Mouse (Mus musculus) bone marrow, adult 2 months (tissue): Measurements from ENCODE around the gene Wdr24. TPM values are rescaled to one million over a fixed set of nuclear protein-coding genes. Genes with fewer than 3 reads are reported as not detected.

Experiments
- H3K27ac ChIP-seq: fragments of 200-500 bp; 2 replicates; pipeline ENCODE4 v1.5.1; 2012; ENCODE audit warnings: low read depth, mild to moderate bottlenecking, control low read depth, inconsistent platforms, low read length; ENCODE audit not compliant: control insufficient read depth, poor library complexity, insufficient read depth
- H3K4me1 ChIP-seq: fragments of 200-500 bp; 2 replicates; pipeline ENCODE4 v1.6.1; 2011; ENCODE audit warnings: low read length; ENCODE audit not compliant: control insufficient read depth, insufficient read depth
- H3K4me3 ChIP-seq: fragments of 200-500 bp; replicated peaks from 2 replicates; pipeline ENCODE3; 2011; ENCODE audit warnings: mild to moderate bottlenecking, low read depth, low read length, control low read depth; ENCODE audit not compliant: control insufficient read depth
- CTCF ChIP-seq: fragments of 200-500 bp; IDR thresholded peaks from 2 replicates; pipeline ENCODE4 v1.5.1; 2011; ENCODE audit warnings: low read length, control low read depth; ENCODE audit not compliant: control insufficient read depth, insufficient read depth
- POLR2A ChIP-seq: fragments of 200-500 bp; IDR thresholded peaks from 2 replicates; pipeline ENCODE4 v1.6.1; 2011; ENCODE audit warnings: low read depth, mild to moderate bottlenecking, control low read depth, low read length, borderline replicate concordance; ENCODE audit not compliant: control insufficient read depth
- WGBS: fragments of 180-500 bp; shearing (Covaris S2); methylation state at CpG from one replicate; pipeline ENCODE4 v1.1.7; 2018; 5-methylcytosine and 5-hydroxymethylcytosine counted together
- polyA plus RNA-seq: library from polyadenylated mRNA; stranded (reverse); fragments of >200 nt; gene quantifications from 2 replicates; pipeline ENCODE4 v1.2.4, GENCODE M21; 2011; ENCODE audit warnings: low replicate concordance; ENCODE audit not compliant: missing spikeins, insufficient read depth, insufficient read length

Wdr24 gene
- polyA plus RNA-seq, 1 experiment = 17.0 TPM

GRCm38 (mm10) chr17:25786781-25787504 is 36.5 kb upstream of the Wdr24 start:
- WGBS = 94% methylated on average over 9 of the region's 9 CpGs
- Histone ChIP-seq H3K4me1 (peaks cover 3% of the 10 kb centered on the region), H3K4me3 (no peak overlapping the region), H3K27ac (no peak overlapping the region)
- no peak for TF ChIP-seq POLR2A
- no peak for TF ChIP-seq CTCF

GRCm38 (mm10) chr17:25791320-25791842 is 32.0 kb upstream of the Wdr24 start:
- Histone ChIP-seq H3K4me1 (peaks cover 7% of the 10 kb centered on the region), H3K4me3 (peak overlapping the region; percentile 87), H3K27ac (no peak overlapping the region)
- 26% methylated on average over 19 of the region's 19 CpGs for WGBS
- no peak for TF ChIP-seq CTCF

GRCm38 (mm10) chr17:25791843-25792527 is 31.4 kb upstream of the Wdr24 start:
- Histone ChIP-seq H3K4me1 (peaks cover 7% of the 10 kb centered on the region), H3K27ac (peak overlapping the region; percentile 92), H3K4me3 (peak overlapping the region; percentile 87)
- TF ChIP-seq POLR2A (peak; percentile 78; the same call in 1 of the 2 replicates), CTCF (no peak)
- WGBS = under 1% methylated on average over 45 of the region's 45 CpGs

DNA sequence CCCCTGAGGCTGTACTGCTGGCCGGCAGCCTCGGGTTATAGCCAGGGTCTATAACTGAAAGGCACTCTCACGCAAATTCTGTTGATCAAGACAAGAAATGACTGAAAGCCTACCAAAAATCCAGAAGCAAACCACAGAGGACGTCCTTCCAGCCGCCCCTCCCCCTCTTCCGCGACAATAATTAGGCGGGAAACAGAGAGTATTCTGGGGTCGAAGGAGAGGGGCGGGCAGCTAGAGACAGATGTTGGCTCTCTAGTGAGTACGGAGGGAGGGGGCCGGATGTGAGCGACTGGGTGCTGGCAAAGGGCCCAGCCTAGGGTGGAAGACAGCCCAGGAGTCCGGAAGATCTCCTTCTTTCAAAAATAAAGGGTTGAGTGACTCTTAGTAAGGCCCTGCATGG is 30.8 kb upstream of the Wdr24 start, which contains the start of gene Fam173a:
Gene Fam173a, minus strand, starts transcription at position 287 of the 400 bp plus-strand sequence.
- 1% methylated on average over 14 of the region's 14 CpGs for WGBS
- Histone ChIP-seq H3K27ac (peak within 1 kb of the TSS; percentile 92), H3K4me3 (peak within 1 kb of the TSS; percentile 87), H3K4me1 (peaks cover 7% of the 10 kb centered on the region)
- TF ChIP-seq POLR2A (0 out of 2 replicates have a peak, but pooled peaks have one; percentile 40), CTCF (no peak)

DNA sequence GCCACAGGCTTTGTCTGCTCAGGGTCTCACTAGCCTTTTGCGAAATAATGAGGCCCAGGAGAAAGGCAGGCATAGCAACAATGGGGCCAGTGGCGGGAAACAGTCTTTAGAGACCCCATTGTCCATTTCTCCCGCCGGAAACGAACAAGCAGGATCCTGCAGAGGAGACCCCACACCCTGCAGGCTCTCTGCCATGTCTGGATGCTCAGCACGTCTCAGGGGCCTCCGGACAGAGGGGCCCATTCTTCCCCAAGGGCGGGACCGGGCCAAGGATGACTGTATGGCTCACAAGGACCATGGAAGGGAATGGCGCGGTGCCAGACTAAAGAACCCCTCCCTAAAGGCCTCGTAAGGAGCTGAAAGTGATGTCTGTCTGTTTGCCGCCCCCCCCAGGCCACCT is 29.2 kb upstream of the Wdr24 start:
- Histone ChIP-seq H3K4me3 (no peak overlapping the region), H3K4me1 (peaks cover 7% of the 10 kb centered on the region), H3K27ac (no peak overlapping the region)
- TF ChIP-seq CTCF (no peak), POLR2A (no peak)
- 87% methylated on average over 13 of the region's 13 CpGs for WGBS

DNA sequence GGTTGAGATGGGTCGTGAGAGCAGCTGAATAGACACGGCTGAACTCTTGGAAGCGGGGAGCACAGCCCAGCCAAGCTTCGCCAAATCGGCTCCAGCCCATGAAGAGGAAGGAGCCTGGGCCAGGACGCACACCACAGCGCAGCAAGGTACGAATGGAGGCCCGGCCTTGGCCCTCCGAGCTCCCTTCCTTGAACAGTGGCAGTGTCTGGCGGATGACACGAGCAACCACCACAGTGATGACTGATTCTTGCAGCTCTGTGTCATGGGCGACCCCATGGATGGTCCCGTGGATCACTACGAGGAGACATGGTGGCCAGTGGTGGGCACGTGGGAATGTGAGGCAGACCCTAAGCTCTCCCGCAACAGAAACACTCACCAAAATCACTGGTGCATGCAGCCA is 28.4 kb upstream of the Wdr24 start:
- no peak for TF ChIP-seq CTCF
- TF ChIP-seq POLR2A = peak; percentile 15; the same call in 1 of the 2 replicates
- 89% methylated on average over 17 of the region's 17 CpGs for WGBS

GRCm38 (mm10) chr17:25795609-25796092 is 27.8 kb upstream of the Wdr24 start, which contains the start of gene AC134908.4:
TSS of gene AC134908.4 (minus strand) at chr17:25795659.
- TF ChIP-seq POLR2A (no peak), CTCF (no peak)
- H3K27ac ChIP-seq = peak within 1 kb of the TSS; percentile 22; the same call in 1 of the 2 replicates
- peak within 1 kb of the TSS; percentile 67 for H3K4me3 ChIP-seq
- peaks cover 7% of the 10 kb centered on the region for H3K4me1 ChIP-seq
- 54% methylated on average over 6 of the region's 6 CpGs for WGBS

More for the DNA sequence above, 28.4 kb upstream of the Wdr24 start:
- Histone ChIP-seq H3K4me3 (no peak overlapping the region), H3K27ac (no peak overlapping the region), H3K4me1 (peaks cover 7% of the 10 kb centered on the region)

DNA sequence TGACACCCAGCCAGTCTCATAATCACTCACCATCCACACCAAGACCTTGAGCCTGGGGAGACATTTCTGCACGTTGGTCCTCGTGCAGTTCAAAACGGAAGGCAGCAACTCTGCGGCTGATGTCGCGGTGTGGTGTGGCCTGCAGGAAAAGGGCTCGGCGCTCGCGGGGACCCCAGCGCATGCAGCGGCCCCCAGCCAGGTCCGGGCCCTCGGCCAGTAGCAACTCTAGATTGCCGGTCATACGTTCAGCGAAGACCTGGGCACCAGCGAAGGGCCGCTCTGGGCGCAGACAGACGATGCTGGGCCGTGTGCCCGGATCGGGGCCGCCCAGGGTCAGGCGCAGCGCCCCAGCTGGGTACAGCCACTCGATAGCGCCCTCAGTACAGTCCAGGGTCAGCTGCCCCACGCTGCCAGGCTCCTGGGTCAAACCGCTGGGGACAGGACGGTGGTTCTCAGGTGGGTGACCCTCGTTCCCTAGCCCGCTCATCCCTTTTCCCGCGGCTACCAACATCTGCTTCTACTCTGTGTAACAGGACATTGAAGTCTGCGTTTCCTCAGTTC is 27.1 kb upstream of the Wdr24 start:
- H3K4me3 ChIP-seq = peak overlapping the region; percentile 67
- TF ChIP-seq POLR2A = no peak
- no peak for TF ChIP-seq CTCF
- peak overlapping the region; percentile 22; the same call in 1 of the 2 replicates for H3K27ac ChIP-seq
- WGBS = under 1% methylated on average over 37 of the region's 37 CpGs
- peaks cover 6% of the 10 kb centered on the region for H3K4me1 ChIP-seq
